Mouse (Mus musculus) forebrain, embryonic 10.5 days (tissue): ENCODE data around the gene Rex1bd. TPM values are rescaled to one million over a fixed set of nuclear protein-coding genes. Genes with fewer than 3 reads are reported as not detected.

Experiments
- DNase-seq: peaks from one replicate; pipeline ENCODE4 v3.0.0-alpha.2; 2017; ENCODE audit warnings: low spot score; ENCODE audit errors: extremely low spot score
- H3K27ac ChIP-seq: fragments of 300-500 bp; sonication (generic); 2 replicates; pipeline ENCODE4 v1.5.1; 2016; ENCODE audit warnings: mild to moderate bottlenecking
- H3K27me3 ChIP-seq: fragments of 300-500 bp; sonication (generic); 2 replicates; pipeline ENCODE4 v1.6.1; 2016; ENCODE audit warnings: mild to moderate bottlenecking; ENCODE audit not compliant: poor library complexity, severe bottlenecking
- H3K36me3 ChIP-seq: fragments of 300-500 bp; sonication (generic); replicated peaks from 2 replicates; pipeline ENCODE4 v1.6.1; 2016; ENCODE audit warnings: mild to moderate bottlenecking, moderate library complexity
- H3K4me1 ChIP-seq: fragments of 300-500 bp; sonication (generic); 2 replicates; pipeline ENCODE4 v1.6.1; 2016
- H3K4me3 ChIP-seq: fragments of 300-500 bp; sonication (generic); 2 replicates; pipeline ENCODE4 v1.5.1; 2016; ENCODE audit warnings: mild to moderate bottlenecking, moderate library complexity
- H3K9me3 ChIP-seq: fragments of 300-500 bp; sonication (generic); 2 replicates; pipeline ENCODE4 v1.6.1; 2016; ENCODE audit warnings: mild to moderate bottlenecking, moderate library complexity
- WGBS: fragments of 180-500 bp; shearing (Covaris S2); methylation state at CpG from one replicate; pipeline ENCODE4 v1.1.7; 2016; 5-methylcytosine and 5-hydroxymethylcytosine counted together
- polyA plus RNA-seq: library from polyadenylated mRNA; unstranded; fragments of >200 nt; fragmentation: Nextera tagmentation; extraction: Ambion mirVana; gene quantifications from 2 replicates; pipeline ENCODE4 v1.2.1, GENCODE M21; 2016

The Rex1bd gene
- polyA plus RNA-seq, 1 experiment from 2014 or later: 136 TPM

GRCm38 (mm10) chr8:70463306-70463705, 43.2 kb downstream of the Rex1bd start:
- 90% methylated on average over 4 of the region's 4 CpGs for WGBS
- DNase-seq: no peak
- H3K27ac ChIP-seq: no peak overlapping the region
- H3K27me3 ChIP-seq: no peaks in the 10 kb centered on the region
- H3K36me3 ChIP-seq: peaks cover 23% of the 10 kb centered on the region
- H3K4me1 ChIP-seq: peaks cover 44% of the 10 kb centered on the region
- no peaks in the 10 kb centered on the region; the same call in 1 of the 2 replicates for H3K9me3 ChIP-seq
- no peak overlapping the region for H3K4me3 ChIP-seq

DNA sequence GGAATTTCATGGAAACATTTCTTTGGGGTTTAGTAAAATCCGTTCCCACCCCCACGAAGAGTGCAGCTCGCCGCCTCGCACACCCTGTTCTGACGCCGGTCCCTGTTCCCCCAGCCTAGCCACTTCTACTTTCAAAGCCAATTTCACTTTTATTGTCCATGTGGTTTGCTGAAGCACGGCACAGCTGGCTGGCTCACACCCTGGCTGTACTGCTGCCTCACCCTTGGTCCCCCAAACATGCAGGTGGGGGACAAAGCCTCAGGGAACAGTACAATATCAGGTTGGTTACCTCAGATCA, 44.1 kb downstream of the Rex1bd start:
- no peak overlapping the region for H3K27ac ChIP-seq
- H3K9me3 ChIP-seq: no peaks in the 10 kb centered on the region; the same call in 1 of the 2 replicates
- no peak overlapping the region for H3K4me3 ChIP-seq
- 95% methylated on average over 8 of the region's 8 CpGs for WGBS
- DNase-seq: no peak
- H3K36me3 ChIP-seq: peaks cover 23% of the 10 kb centered on the region
- H3K27me3 ChIP-seq: no peaks in the 10 kb centered on the region
- peaks cover 35% of the 10 kb centered on the region for H3K4me1 ChIP-seq

DNA sequence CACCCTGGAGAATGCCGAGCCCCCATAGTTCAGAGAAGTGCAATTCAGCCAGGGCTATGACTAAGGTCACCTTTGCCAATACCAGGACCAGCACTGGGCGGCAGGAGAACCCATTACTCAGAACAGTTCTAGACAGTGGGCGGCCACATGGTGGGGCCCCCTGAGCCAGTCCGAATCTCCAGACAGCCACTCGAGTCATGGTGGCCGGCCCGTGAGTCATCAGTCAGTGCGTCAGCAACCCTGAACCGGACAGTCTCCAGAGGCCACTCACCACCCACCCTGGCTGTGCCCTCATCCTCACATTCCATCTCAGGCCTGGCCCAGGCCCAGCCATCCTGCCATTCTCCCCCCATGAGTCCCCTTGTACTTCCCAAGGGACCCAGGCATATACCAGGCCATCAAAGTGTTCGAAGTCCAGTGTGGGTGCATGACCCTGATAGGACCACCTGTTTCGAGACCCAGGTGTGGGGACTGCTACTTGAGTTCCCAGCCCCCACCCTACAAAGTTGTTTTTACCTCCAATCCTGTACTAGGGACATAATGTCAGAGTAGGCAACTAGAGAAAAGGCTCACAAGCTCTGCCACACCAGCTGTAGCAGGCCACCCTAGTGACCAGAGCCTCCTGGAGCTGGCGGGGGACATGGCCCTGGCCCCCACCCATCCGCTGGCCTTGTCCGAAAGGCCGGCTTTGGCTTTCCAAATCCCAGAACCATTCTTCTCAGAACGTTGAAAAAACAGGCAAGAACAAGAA, 44.6 kb downstream of the Rex1bd start:
- H3K27ac ChIP-seq: no peak overlapping the region
- WGBS: 91% methylated on average over 16 of the region's 16 CpGs
- no peak overlapping the region for H3K4me3 ChIP-seq
- no peaks in the 10 kb centered on the region; the same call in 1 of the 2 replicates for H3K9me3 ChIP-seq
- no peak for DNase-seq
- peaks cover 30% of the 10 kb centered on the region for H3K4me1 ChIP-seq
- no peaks in the 10 kb centered on the region for H3K27me3 ChIP-seq
- H3K36me3 ChIP-seq: peaks cover 23% of the 10 kb centered on the region

- WGBS: 91% methylated on average over 9 of the region's 9 CpGs
- Histone ChIP-seq H3K27me3 (no peaks in the 10 kb centered on the region), H3K9me3 (no peaks in the 10 kb centered on the region; the same call in 1 of the 2 replicates), H3K27ac (no peak overlapping the region), H3K4me1 (peaks cover 20% of the 10 kb centered on the region; the same call in 1 of the 2 replicates), H3K36me3 (peaks cover 13% of the 10 kb centered on the region; the same call in 1 of the 2 replicates), H3K4me3 (no peak overlapping the region)
- DNase-seq: no peak
Measured at GRCm38 (mm10) chr8:70460606-70461005, 45.9 kb downstream of the Rex1bd start.

DNA sequence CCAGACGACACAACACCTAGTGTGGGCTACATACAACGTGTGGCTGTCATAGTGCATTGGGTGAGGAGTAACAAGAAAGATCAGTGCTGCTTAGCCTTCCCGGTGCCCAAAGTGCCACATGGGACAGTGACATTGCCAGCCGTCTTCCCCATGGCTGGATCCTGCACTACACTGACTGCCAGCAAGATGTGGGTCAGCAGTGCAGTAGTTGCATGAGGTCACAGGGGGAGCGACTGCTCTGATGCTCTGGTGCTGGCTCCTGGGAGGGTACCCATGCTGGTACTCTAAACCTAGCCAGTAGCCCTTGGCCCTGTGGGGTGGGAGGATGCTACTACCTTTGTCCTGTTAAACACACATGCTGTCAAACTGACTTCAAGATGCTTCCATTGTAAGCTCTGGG, 46.4 kb downstream of the Rex1bd start:
- H3K4me1 ChIP-seq: peaks cover 20% of the 10 kb centered on the region; the same call in 1 of the 2 replicates
- no peak for DNase-seq
- peaks cover 13% of the 10 kb centered on the region; the same call in 1 of the 2 replicates for H3K36me3 ChIP-seq
- no peak overlapping the region for H3K27ac ChIP-seq
- no peaks in the 10 kb centered on the region for H3K27me3 ChIP-seq
- no peaks in the 10 kb centered on the region; the same call in 1 of the 2 replicates for H3K9me3 ChIP-seq
- 90% methylated on average over 5 of the region's 5 CpGs for WGBS
- H3K4me3 ChIP-seq: no peak overlapping the region

GRCm38 (mm10) chr8:70459636-70460035, 46.9 kb downstream of the Rex1bd start:
- no peak overlapping the region for H3K27ac ChIP-seq
- H3K9me3 ChIP-seq: no peaks in the 10 kb centered on the region; the same call in 1 of the 2 replicates
- H3K27me3 ChIP-seq: no peaks in the 10 kb centered on the region
- peaks cover 20% of the 10 kb centered on the region; the same call in 1 of the 2 replicates for H3K4me1 ChIP-seq
- 91% methylated on average over 2 of the region's 2 CpGs for WGBS
- H3K4me3 ChIP-seq: no peak overlapping the region
- H3K36me3 ChIP-seq: peaks cover 13% of the 10 kb centered on the region; the same call in 1 of the 2 replicates
- DNase-seq: no peak

- WGBS: 90% methylated on average over 3 of the region's 3 CpGs
- DNase-seq: no peak
- H3K9me3 ChIP-seq: no peaks in the 10 kb centered on the region; the same call in 1 of the 2 replicates
- H3K4me1 ChIP-seq: peaks cover 16% of the 10 kb centered on the region; the same call in 1 of the 2 replicates
- H3K36me3 ChIP-seq: peaks cover 13% of the 10 kb centered on the region; the same call in 1 of the 2 replicates
- no peak overlapping the region for H3K4me3 ChIP-seq
- peaks cover 4% of the 10 kb centered on the region for H3K27me3 ChIP-seq
- no peak overlapping the region for H3K27ac ChIP-seq
Measured at GRCm38 (mm10) chr8:70458462-70458861, 48.1 kb downstream of the Rex1bd start.

DNA sequence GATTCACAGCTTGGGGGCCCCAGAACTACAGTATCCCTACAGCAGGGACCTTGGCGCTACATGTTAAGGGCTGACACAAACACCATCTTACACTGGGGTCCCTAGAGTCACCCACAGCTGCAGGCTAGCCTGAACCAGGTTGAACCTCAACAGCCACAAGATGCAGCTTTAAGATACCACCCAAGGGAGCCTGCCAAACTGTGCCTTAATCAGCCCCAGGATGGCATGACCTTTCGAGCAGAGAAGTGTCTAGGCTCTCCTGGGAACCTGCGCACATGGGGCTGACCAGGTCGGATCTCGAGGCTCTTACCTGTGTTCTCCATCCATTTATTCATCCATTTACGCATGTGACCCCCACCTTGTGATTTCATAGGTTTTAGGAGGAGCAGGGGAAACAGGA, 48.7 kb downstream of the Rex1bd start:
- Histone ChIP-seq H3K27me3 (peaks cover 10% of the 10 kb centered on the region), H3K4me1 (peaks cover 17% of the 10 kb centered on the region; the same call in 1 of the 2 replicates), H3K27ac (no peak overlapping the region), H3K4me3 (no peak overlapping the region), H3K9me3 (no peaks in the 10 kb centered on the region; the same call in 1 of the 2 replicates), H3K36me3 (peaks cover 14% of the 10 kb centered on the region)
- DNase-seq: no peak
- 89% methylated on average over 6 of the region's 6 CpGs for WGBS

GRCm38 (mm10) chr8:70456996-70457395, 49.6 kb downstream of the Rex1bd start:
- no peak for DNase-seq
- H3K4me1 ChIP-seq: peaks cover 20% of the 10 kb centered on the region; the same call in 1 of the 2 replicates
- H3K27me3 ChIP-seq: peaks cover 19% of the 10 kb centered on the region
- WGBS: 96% methylated on average over 1 of the region's 1 CpGs
- no peak overlapping the region for H3K4me3 ChIP-seq
- H3K36me3 ChIP-seq: peaks cover 23% of the 10 kb centered on the region
- H3K9me3 ChIP-seq: no peaks in the 10 kb centered on the region; the same call in 1 of the 2 replicates
- H3K27ac ChIP-seq: no peak overlapping the region

Other genes starting within 250 kb of the Rex1bd start
- 115 and 120 TPM in 2 replicates for gene Homer3, start 223.9 kb downstream of the Rex1bd start, polyA plus RNA-seq
- 54.9 and 57.2 TPM in 2 replicates for gene Ddx49, start 204.3 kb downstream of the Rex1bd start, polyA plus RNA-seq
- 286 and 300 TPM in 2 replicates for gene Cope, start 204.2 kb downstream of the Rex1bd start, polyA plus RNA-seq
- 4.1 and 4.5 TPM in 2 replicates for gene Cers1, start 191.0 kb downstream of the Rex1bd start, polyA plus RNA-seq
- gene Gdf1, start 176.9 kb downstream of the Rex1bd start, polyA plus RNA-seq: 3.7 and 4.6 TPM in 2 replicates
- gene Upf1, start 153.5 kb downstream of the Rex1bd start, polyA plus RNA-seq: 14.5 and 16.3 TPM in 2 replicates
- gene Comp, start 133.2 kb downstream of the Rex1bd start, polyA plus RNA-seq: 0.19 and 0.38 TPM in 2 replicates
- 14.8 and 16.4 TPM in 2 replicates for gene Crtc1, start 67.2 kb downstream of the Rex1bd start, polyA plus RNA-seq
- 19.9 and 20.2 TPM in 2 replicates for gene Klhl26, start 29.8 kb downstream of the Rex1bd start, polyA plus RNA-seq
- 16.7 and 19.5 TPM in 2 replicates for gene Tmem59l, start 19.4 kb downstream of the Rex1bd start, polyA plus RNA-seq
- 34.1 and 48.4 TPM in 2 replicates for gene Crlf1, start 13.6 kb downstream of the Rex1bd start, polyA plus RNA-seq
- gene Uba52, start 4.0 kb upstream of the Rex1bd start, polyA plus RNA-seq: 879 and 899 TPM in 2 replicates
- gene Fkbp8, start 21.0 kb upstream of the Rex1bd start, polyA plus RNA-seq: 295 and 303 TPM in 2 replicates
- 52.6 and 57.2 TPM in 2 replicates for gene Kxd1, start 21.2 kb upstream of the Rex1bd start, polyA plus RNA-seq
- gene Ell, start 32.7 kb upstream of the Rex1bd start, polyA plus RNA-seq: 20.8 and 22.7 TPM in 2 replicates
- 166 and 170 TPM in 2 replicates for gene Isyna1, start 87.6 kb upstream of the Rex1bd start, polyA plus RNA-seq
- 74.4 and 84.1 TPM in 2 replicates for gene Ssbp4, start 102.1 kb upstream of the Rex1bd start, polyA plus RNA-seq
- 0.49 and 0.87 TPM in 2 replicates for gene Lrrc25, start 109.4 kb upstream of the Rex1bd start, polyA plus RNA-seq
- not detected in 2 replicates for gene Gdf15, start 125.7 kb upstream of the Rex1bd start, polyA plus RNA-seq
- gene Pgpep1, start 153.6 kb upstream of the Rex1bd start, polyA plus RNA-seq: 40.5 and 49.3 TPM in 2 replicates
- gene Lsm4, start 166.5 kb upstream of the Rex1bd start, polyA plus RNA-seq: 336 and 339 TPM in 2 replicates
- 49.6 and 50.9 TPM in 2 replicates for gene Jund, start 192.2 kb upstream of the Rex1bd start, polyA plus RNA-seq
- gene Iqcn, start 196.7 kb upstream of the Rex1bd start, polyA plus RNA-seq: 0.02 TPM in 1 of 2 replicates, not detected in the other
- gene Gm3336, start 211.8 kb upstream of the Rex1bd start, polyA plus RNA-seq: not detected in 2 replicates
- 0.38 and 0.68 TPM in 2 replicates for gene Pde4c, start 217.0 kb upstream of the Rex1bd start, polyA plus RNA-seq
- 10.5 and 12.2 TPM in 2 replicates for gene Rab3a, start 247.9 kb upstream of the Rex1bd start, polyA plus RNA-seq